Mouse (Mus musculus) C2C12 (cell line): ENCODE data around the gene Slc25a12.

ENCODE experiments used
- CTCF ChIP-seq: IDR thresholded peaks from one replicate; pipeline ENCODE4 v1.5.1; 2011; ENCODE audit not compliant: control insufficient read depth, insufficient read depth, insufficient read length
- FOSL1 ChIP-seq: IDR thresholded peaks from one replicate; pipeline ENCODE4 v1.8.0; 2011; ENCODE audit warnings: mild to moderate bottlenecking, low read length; ENCODE audit not compliant: poor library complexity, insufficient read depth, severe bottlenecking
- MAX ChIP-seq: IDR thresholded peaks from one replicate; pipeline ENCODE4 v1.6.1; 2011; ENCODE audit warnings: mild to moderate bottlenecking, control low read depth
- MYOD1 ChIP-seq: IDR thresholded peaks from one replicate; pipeline ENCODE4 v1.6.1; 2011; ENCODE audit warnings: low read depth; ENCODE audit not compliant: control insufficient read depth, insufficient read length
- MYOG ChIP-seq: IDR thresholded peaks from one replicate; pipeline ENCODE4 v1.6.1; 2011; ENCODE audit not compliant: control insufficient read depth, insufficient read length; ENCODE audit errors: extremely low read depth
- USF1 ChIP-seq: IDR thresholded peaks from one replicate; pipeline ENCODE4 v1.6.1; 2011; ENCODE audit warnings: low read depth, mild to moderate bottlenecking, control low read depth, moderate library complexity

DNA sequence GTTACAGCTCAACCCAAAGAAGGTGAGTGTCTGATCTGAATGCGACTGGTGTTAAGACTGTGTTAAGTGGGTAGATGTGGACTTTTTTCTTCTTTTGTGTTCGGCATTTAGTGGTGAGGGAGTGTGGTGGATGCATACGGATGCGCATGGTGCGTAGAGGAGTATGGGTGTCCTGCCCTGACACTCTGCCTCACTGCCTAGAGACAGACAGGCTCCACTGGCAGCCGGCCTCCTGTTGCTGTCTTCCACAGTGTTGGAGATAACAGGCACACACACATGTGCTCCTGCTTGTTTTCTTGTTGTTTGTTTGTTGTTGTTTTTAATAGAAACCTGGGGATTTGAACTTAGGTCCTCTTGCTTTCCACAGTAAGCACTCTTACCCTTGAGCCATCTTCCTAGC lies 131.5 kb downstream of the Slc25a12 start:
- no peak for TF ChIP-seq CTCF
- TF ChIP-seq MAX: no peak
- TF ChIP-seq USF1: no peak
- TF ChIP-seq MYOD1: no peak
- no peak for TF ChIP-seq MYOG
- no peak for TF ChIP-seq FOSL1
